Mouse (Mus musculus) CD8-positive naive resting alpha-beta T cell, adult 2 months (primary cell): ENCODE measurements around the gene Ctrc.
"Not testable (repeated sequence)": the region's sequence is repeated elsewhere in the genome, so short reads cannot be mapped to it uniquely, and the experiment has no call there.

Source experiments
- DNase-seq, 2 experiments: peaks; one replicate each; pipeline ENCODE4 v3.0.0; 2022; ENCODE audit warnings: low read depth in 2 of 2, low spot score in 2 of 2

Gene Ctrc

DNA sequence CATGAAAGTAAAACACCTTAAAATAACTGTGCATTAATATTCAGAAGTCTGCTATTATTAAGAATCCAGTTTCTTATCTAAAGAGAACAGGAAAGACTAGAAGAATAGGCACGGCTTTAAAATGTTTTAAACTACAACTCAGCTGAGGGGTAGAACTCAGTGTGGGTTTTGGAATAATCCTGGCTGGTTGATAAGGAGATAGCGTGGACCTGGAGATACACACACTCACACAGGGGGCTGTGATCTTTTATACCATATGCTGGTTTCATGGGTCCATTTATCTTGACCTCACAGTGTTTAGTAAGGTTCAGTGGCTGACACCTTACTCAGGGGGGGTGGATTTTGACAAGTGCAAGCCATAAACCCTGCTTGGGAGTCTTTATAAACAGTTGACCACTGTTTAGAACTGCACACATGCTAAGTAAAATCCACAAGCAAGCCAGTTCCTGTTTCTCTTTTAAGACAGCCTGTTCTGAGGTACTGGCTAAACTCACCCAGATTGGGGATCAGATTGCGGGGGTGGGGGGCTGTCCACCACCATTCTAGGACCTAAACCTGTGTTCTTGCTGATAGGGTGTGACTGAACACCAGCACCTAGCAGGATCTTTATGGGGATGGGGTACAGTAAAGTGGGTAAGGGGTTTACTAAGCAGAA is 56.5 kb downstream of the Ctrc start:
- no peak for DNase-seq

DNA sequence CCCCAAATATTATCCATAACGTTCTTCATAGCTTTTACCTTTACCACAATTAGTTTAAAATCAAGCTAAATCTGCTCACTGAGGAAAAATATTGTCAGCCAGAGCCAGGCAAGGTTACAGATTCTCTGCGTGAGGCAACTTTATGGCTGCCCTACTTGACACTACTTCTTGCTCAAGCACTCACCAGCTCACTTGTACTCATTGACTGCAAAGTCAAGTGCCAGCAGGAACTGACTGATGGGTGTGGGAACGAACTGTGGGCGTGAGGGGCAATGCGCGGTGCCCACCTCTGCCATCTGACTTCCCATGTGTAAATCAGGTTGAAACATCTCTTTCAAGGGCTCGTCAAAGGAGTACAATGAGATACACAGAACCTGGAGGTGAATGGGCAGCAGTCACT is 58.7 kb downstream of the Ctrc start:
- no peak for DNase-seq

GRCm38 (mm10) chr4:141787046-141787445 is 59.1 kb downstream of the Ctrc start:
- DNase-seq = no peak

GRCm38 (mm10) chr4:141786141-141786540 is 60.0 kb downstream of the Ctrc start:
- DNase-seq = no peak

- DNase-seq = no peak
These were observed 61.3 kb downstream of the Ctrc start for GRCm38 (mm10) chr4:141784835-141785234.

DNA sequence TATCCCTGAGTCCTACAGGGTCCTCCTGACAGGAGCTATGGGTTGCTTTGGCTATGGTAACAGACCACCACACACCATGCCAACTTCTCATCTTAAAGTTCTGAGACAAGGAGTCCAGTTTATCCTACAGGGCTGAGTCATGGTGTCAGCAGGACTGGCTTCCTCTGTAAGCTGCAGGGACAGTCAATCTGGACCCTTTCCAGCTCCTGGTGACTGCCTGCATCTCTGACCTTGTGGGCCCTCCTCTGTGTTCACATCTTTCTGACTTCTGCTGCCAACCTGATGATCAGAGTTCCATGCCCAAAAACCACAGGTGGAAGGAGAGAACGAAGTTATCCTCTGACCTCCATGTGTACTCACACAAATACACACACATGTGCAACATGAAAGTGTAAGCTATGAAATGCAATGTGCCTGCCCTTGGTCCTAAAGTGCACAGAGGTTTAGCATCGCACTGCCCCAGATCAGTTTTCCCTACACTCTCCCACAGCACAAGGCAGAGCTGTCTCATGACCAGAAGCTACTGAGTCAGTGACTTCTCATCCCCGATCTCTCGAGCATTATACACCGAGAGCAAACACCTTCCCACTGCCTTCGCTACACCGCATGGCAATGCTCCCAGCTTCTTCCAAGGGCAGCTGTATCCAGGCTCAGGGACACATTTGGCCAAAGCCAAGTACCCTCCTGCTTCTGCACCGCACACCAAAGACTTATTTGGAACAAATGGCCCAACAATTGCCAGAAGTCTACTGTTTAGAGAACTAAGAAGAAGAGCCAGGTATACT is 64.8 kb downstream of the Ctrc start:
- no peak for DNase-seq

GRCm38 (mm10) chr4:141779828-141780227 is 66.3 kb downstream of the Ctrc start:
- DNase-seq = no peak

DNA sequence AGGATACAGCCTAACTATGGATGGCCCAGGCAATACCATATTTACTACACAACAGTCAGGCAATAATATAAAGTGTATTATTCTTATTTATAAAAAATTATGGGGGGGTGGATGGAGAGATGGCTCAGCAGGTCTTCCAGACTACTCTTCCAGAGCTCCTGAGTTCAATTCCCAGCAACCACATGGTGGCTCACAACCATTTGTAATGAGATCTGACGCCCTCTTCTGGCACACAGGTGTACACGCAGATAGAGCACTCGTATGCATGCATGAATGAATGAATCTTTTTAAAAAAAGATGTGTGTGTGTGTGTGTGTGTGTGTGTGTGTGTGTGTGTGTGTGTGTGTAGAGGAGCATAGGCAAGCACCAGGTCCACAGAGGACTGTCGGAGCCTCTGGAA is 73.1 kb downstream of the Ctrc start:
- not testable (repeated sequence) for DNase-seq

DNA sequence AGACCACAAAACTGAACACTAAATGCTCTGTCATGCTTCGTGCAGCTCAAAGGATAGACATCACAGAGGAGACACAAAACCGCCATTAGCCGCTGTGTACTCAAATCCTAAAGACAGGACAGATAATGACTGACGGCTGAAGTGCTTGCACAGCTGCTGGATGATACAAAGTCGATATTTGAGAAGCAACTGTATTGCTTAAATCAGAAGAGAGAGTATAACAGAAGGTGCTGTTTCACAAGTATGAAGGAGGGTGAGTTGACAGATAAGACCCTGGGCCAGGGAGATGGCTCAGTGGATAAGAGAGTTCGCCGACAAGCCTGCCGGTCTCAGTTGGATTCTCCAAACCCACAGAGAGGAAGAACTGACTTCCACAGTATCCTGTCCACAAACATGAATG is 74.3 kb downstream of the Ctrc start:
- DNase-seq = no peak

GRCm38 (mm10) chr4:141769501-141770160 is 76.5 kb downstream of the Ctrc start:
- DNase-seq = no peak

- no peak for DNase-seq
These were observed 78.7 kb downstream of the Ctrc start for GRCm38 (mm10) chr4:141767353-141768036.

GRCm38 (mm10) chr4:141766668-141767352 is 79.3 kb downstream of the Ctrc start:
- DNase-seq = no peak

GRCm38 (mm10) chr4:141766316-141766667 is 79.9 kb downstream of the Ctrc start:
- no peak for DNase-seq

DNA sequence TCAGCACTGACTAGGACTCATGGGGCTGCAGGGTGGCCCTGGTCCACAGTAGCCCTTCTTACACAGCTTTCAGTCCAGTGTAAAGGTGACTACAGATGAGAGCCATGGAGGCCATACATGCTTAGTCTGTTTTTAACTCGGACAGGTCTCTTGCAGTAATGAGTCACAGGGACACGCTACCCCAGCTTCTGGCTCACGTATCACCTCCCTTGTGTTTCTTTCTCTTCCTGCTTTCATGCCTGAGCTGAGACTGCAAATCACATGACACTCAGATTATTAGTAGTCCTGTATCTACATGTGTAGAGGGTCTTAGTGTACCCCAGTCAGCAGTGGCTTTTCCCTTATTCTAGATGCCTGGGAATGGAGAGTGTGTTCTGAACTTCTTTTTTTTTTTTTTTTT is 81.2 kb downstream of the Ctrc start:
- DNase-seq = no peak
